Mouse (Mus musculus) testis, adult 2 months (tissue): ENCODE measurements around the gene Esrp2.

Experiments
- CTCF ChIP-seq: fragments of 200-500 bp; IDR thresholded peaks from 2 replicates; pipeline ENCODE4 v1.5.1; 2012; ENCODE audit warnings: low read depth, mild to moderate bottlenecking, inconsistent platforms, low read length, moderate library complexity; ENCODE audit not compliant: control insufficient read depth, insufficient read depth, insufficient replicate concordance
- POLR2A ChIP-seq: fragments of 200-500 bp; IDR thresholded peaks from 2 replicates; pipeline ENCODE4 v1.6.1; 2012; ENCODE audit warnings: low read depth, mild to moderate bottlenecking, inconsistent platforms, low read length, moderate library complexity; ENCODE audit not compliant: control insufficient read depth

GRCm38 (mm10) chr8:106157419-106157818, 20.6 kb upstream of the Esrp2 start:
- no peak for TF ChIP-seq CTCF
- no peak for TF ChIP-seq POLR2A
